Mouse (Mus musculus) testis, adult 2 months (tissue): ENCODE measurements around the gene Il13.

Experiments
- CTCF ChIP-seq: fragments of 200-500 bp; IDR thresholded peaks from 2 replicates; pipeline ENCODE4 v1.5.1; 2012; ENCODE audit warnings: low read depth, mild to moderate bottlenecking, inconsistent platforms, low read length, moderate library complexity; ENCODE audit not compliant: control insufficient read depth, insufficient read depth, insufficient replicate concordance
- POLR2A ChIP-seq: fragments of 200-500 bp; IDR thresholded peaks from 2 replicates; pipeline ENCODE4 v1.6.1; 2012; ENCODE audit warnings: low read depth, mild to moderate bottlenecking, inconsistent platforms, low read length, moderate library complexity; ENCODE audit not compliant: control insufficient read depth

GRCm38 (mm10) chr11:53604983-53605382, 29.5 kb downstream of the Il13 start:
- no peak for TF ChIP-seq CTCF
- no peak for TF ChIP-seq POLR2A
